Mouse (Mus musculus) left cerebral cortex, postnatal 14 days (tissue): ENCODE results near the gene Noc2l. TPM values are rescaled to one million over a fixed set of nuclear protein-coding genes. Genes with fewer than 3 reads are reported as not detected.

Source experiments
- DNase-seq, 2 experiments: peaks; one replicate each; pipeline ENCODE4 v3.0.0; 2021 to 2022; ENCODE audit warnings: low spot score in 2 of 2, mixed read lengths in 1 of 2
- intact Hi-C: fragments of 180-260 bp; cut with DNase I; formaldehyde crosslinking; loops from one replicate; pipeline ENCODE4 v1.15.1; 2025
- long read RNA-seq, 2 experiments: library from polyadenylated mRNA; stranded (forward); transcript quantifications; one replicate each; pipeline ENCODE4 v2.0.0; 2021
- total RNA-seq, 2 experiments: library from RNA; stranded (reverse); gene quantifications; 2 replicates each; pipeline ENCODE4 v1.2.3; 2021

The Noc2l gene
- 10 to 100 TPM; 60.3 to 61.4 TPM for total RNA-seq
- long read RNA-seq, experiment 1, transcript Noc2l-201 (19 exons, 2,785 nt): major isoform, 60 of 134 reads
- long read RNA-seq, experiment 1, partial matches to known transcripts: 55 of 134 reads
- long read RNA-seq, experiment 1, other reads (novel, unspliced or antisense): 19 of 134 reads
- long read RNA-seq, experiment 2, transcript Noc2l-201 (19 exons, 2,785 nt): major isoform, 45 of 124 reads
- long read RNA-seq, experiment 2, partial matches to known transcripts: 48 of 124 reads
- long read RNA-seq, experiment 2, other reads (novel, unspliced or antisense): 31 of 124 reads

DNA sequence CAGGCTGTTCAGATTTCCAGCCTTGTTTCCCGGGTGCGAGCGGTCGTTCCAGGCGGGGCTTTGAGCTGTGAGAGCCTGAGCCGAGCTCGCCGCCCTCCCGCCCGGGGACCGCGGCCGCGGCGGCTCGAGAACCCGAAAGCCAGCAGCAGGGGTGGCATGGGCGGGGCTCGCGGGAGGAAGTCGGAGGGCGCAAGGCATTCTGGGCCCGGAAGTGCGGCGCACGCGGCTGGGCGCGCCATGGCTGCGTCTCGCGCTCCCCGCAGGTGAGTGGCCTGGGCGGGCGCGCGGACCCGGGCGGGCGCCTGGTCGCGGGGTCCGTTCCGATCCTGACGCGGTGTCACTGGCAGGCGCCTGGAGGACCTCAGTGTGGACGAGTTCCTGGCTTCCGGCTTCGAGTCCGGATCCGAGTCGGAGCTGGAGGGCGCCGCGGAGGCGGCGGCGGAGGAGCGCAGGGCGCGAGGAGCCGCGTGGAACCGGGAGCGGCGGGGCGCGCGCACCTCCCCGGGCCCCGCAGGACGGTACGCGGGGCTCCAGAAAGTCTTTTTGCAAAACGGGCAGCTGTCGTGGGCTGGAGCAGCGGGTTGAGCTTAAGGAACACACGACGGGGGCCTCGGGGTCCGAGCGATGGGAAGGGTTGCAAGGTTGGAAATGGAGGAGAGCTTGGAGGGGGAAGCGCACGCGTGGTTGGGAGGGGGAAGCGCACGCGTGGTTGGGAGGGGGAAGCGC is at the start of gene Noc2l:
Noc2l (plus strand) TSS at position 203 of the 726 bp plus-strand sequence.
- intact Hi-C loops: loop anchor here (2.0 kb wide), 1 partner anchor 39 kb away; the partner anchor contains the start of gene Agrn
- DNase-seq: peak; percentile 86 to 91

GRCm38 (mm10) chr4:156188162-156188810 is 47.5 kb upstream of the Noc2l start:
- no peak for DNase-seq
- intact Hi-C loops: no loop called here

GRCm38 (mm10) chr4:156188811-156189323 is 46.9 kb upstream of the Noc2l start:
- intact Hi-C loops: no loop called here
- DNase-seq: peak in 1 of 2 experiments; percentile 34

- DNase-seq: peak in 1 of 2 experiments; percentile 28
- intact Hi-C loops: no loop called here
These were observed 43.2 kb upstream of the Noc2l start for GRCm38 (mm10) chr4:156192421-156193199.

DNA sequence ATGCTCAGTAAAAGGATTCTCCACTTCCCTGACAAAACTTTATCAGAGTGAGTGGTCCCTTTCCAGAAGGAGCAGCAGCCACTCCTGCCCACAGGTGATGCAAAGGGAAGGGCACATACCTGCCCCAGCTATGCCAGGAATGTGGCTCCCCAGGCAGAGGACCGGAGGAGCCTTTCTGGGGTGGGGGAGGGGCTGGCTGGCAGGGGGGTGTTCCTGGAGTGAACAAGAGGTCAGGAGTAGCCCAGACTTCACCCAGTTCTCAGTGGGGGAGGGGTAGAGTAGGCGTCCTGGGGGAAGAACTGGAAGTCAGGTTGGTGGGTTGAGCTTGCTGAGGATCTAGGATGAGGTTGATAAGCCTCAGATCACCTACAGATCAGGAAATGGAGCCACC is 42.6 kb upstream of the Noc2l start:
- intact Hi-C loops: no loop called here
- no peak for DNase-seq

- intact Hi-C loops: no loop called here
- no peak for DNase-seq
These were observed 41.9 kb upstream of the Noc2l start for GRCm38 (mm10) chr4:156193906-156194305.

DNA sequence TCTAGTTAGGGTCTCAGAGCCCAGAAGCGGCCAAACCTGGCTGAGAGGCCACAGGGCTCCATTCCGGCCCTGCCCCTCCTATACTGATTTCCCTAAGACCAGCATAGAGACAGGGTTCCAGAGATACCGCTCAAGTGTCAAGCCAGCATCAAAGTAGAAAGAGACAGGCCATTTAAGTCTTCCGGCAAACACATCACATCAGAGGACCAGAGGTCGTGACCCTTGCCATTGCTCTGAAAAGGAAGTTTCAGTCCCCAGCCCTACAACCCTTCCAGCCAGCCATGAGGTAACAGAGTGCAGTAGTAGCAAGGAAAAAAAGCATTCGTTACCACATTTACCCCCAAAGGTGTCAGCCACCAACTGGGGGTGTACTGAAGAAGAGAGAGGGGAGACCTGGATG is 41.5 kb upstream of the Noc2l start:
- intact Hi-C loops: no loop called here
- DNase-seq: no peak

GRCm38 (mm10) chr4:156195927-156196870 is 39.6 kb upstream of the Noc2l start:
- intact Hi-C loops: loop anchor here (2.0 kb wide), 1 partner anchor 39 kb away; the partner anchor contains the start of gene Plekhn1
- DNase-seq: peak in 1 of 2 experiments; percentile 59

- DNase-seq: peak in 1 of 2 experiments; percentile 53
- intact Hi-C loops: loop anchor here (2.0 kb wide), 1 partner anchor 38 kb away; the partner anchor contains the start of gene Plekhn1
These were observed 38.5 kb upstream of the Noc2l start, which contains the start of gene Agrn for GRCm38 (mm10) chr4:156197131-156197828. Agrn (minus strand) TSS chr4:156197488.

GRCm38 (mm10) chr4:156197829-156198205 is 38.0 kb upstream of the Noc2l start:
- intact Hi-C loops: loop anchor here (2.0 kb wide), 1 partner anchor 37 kb away; the partner anchor contains the start of gene Plekhn1
- peak; percentile 74 to 83 for DNase-seq

DNA sequence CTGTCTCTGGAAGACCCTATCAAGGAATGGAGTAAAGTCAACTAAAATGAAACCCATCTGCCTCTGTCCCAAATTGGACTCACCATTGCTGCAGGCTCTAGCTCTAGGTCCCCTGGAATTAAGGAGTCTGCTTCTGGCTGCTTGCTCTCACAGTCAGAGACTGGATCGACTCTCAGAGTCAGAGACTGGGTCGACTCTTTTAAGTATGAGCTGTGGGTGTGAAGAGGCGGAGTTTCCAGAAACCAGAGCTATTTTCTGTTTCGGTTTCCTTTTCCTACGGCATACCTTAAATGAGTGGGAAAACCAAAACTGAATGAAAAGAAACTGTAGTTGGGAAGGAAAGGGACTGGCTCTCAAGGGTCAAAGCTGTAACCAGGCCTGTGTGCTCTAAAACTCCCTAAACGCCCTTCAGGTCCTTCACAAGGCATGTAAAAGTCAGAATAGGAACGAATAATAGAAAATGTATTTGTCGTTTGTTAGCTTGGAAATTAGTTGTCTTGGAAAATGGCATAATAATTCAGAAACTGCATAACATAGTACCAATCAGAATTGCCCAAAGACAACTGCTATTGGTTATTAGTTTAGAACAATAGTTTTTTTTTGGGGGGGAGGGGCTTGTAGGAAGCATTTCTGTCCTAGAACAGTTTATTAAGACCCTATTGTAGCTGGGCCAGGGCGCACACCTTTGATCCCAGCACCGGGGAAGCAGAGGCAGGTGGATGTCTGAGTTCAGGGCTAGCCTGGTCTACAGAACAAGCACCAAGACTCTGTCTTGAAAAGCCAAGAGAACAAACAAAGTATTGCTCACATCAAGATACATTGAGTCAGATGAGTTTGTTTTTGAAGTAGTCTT is 35.0 kb upstream of the Noc2l start, which contains the start of gene Isg15:
Isg15 (minus strand) TSS at position 196 of the 853 bp plus-strand sequence.
- no peak for DNase-seq
- intact Hi-C loops: no loop called here

DNA sequence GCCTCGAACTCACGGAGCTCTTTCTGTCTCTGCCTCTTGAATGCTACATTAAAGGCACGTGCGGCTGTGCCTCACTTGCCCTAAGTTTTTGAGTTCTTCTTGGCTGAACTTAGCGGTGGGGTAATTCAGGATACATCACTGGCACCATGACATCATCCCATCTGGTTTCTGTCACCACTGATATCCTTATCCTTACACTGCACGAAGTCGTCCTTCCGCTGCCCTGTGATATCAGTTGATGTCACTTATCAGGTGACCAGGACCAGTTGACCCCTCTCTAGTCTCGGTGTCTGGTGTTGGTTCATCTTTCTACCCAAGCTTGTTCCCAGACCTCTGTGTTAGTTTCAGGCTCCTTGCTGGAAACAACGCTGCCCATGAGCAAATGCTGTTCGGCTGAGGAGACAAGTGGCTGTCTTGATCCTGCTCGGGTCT is 33.3 kb upstream of the Noc2l start:
- no peak for DNase-seq
- intact Hi-C loops: no loop called here

DNA sequence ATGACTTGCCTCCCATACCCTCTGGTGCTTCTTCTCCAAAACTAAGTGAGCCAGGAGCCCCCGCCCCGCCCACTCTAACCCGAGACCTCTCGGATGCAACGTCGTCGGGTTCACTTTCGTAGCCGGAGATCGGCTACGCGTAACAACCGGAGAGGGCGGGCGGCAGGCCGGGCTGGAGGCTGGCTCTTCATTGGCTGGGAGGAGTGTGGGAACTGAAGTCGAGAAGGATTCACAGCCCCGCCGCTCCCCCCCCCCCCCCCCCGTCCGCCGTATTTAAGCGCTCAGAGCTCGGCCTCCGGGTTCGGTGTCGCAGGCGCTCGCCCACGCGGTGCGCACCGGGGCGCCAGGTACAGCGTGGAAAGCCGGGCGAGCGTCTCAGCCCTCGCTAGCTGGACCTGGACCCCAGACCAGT is 32.8 kb upstream of the Noc2l start, which contains the start of gene AW011738:
AW011738 (plus strand) TSS at position 304 of the 412 bp plus-strand sequence.
- intact Hi-C loops: no loop called here
- DNase-seq: peak in 1 of 2 experiments; percentile 66

- intact Hi-C loops: no loop called here
- DNase-seq: no peak
These were observed 32.2 kb upstream of the Noc2l start for GRCm38 (mm10) chr4:156203413-156204131.

GRCm38 (mm10) chr4:156208872-156209271 is 26.9 kb upstream of the Noc2l start:
- no peak for DNase-seq
- intact Hi-C loops: no loop called here
